Mouse (Mus musculus): Measurements from ENCODE around the gene Kcnf1.
A peak's percentile ranks its signal among the peaks of the same experiment; 100 is the strongest.

Gene Kcnf1

GRCm38 (mm10) chr12:17159549-17159948 lies 17.1 kb downstream of the Kcnf1 start:
- DNase-seq (ENCODE audit: low spot score) = no peak

DNA sequence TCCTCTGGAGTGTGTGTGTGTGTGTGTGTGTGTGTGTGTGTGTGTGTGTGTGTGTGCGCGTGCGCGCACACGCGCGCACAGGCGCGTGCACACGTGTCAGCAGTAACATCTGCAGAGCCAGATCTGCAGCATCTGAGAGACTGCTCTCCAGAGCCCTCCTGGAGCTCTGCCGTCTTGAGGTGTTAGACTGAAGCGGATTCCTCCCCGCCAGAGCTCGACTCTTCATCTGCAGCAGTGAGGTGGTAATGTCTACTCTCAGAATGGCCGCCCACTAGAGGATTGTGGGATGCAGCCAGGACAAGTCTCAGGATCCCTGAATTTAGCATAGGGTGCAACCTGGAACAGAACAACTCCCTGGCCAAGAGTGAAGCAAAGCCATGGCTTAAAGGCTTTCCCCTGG lies 19.1 kb downstream of the Kcnf1 start:
- no peak for DNase-seq (ENCODE audit: low spot score)

- no peak for DNase-seq (ENCODE audit: low spot score)
Observed at GRCm38 (mm10) chr12:17155781-17156180, 20.9 kb downstream of the Kcnf1 start.

- no peak for DNase-seq (ENCODE audit: low spot score)
Observed at GRCm38 (mm10) chr12:17152840-17153239, 23.8 kb downstream of the Kcnf1 start.

- no peak for DNase-seq (ENCODE audit: low spot score)
Observed at GRCm38 (mm10) chr12:17148920-17149319, 27.8 kb downstream of the Kcnf1 start.

DNA sequence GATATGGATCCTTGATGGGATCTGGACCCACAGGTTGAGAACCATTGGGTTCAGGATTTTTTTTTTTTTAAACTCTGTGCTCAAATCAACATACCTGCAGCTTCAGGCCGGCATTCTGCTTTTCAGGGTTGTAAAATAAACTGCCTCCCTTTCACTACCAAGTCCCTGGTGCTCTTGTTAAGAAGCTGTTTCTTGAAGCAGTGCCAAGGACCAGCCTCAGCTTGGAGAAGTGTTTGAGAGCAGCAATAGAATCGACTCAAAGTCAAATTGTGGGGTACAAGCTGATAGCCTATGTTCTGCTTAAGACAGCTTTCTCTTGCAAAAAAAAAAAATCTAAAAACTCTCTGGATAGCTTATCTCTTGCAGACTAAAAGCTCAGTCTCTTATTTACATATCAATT lies 34.9 kb downstream of the Kcnf1 start:
- DNase-seq (ENCODE audit: low spot score) = no peak

GRCm38 (mm10) chr12:17140436-17140835 lies 36.3 kb downstream of the Kcnf1 start:
- DNase-seq (ENCODE audit: low spot score) = no peak

GRCm38 (mm10) chr12:17134546-17135096 lies 42.1 kb downstream of the Kcnf1 start:
- no peak for DNase-seq (ENCODE audit: low spot score)

- DNase-seq (ENCODE audit: low spot score) = no peak
Observed at GRCm38 (mm10) chr12:17132243-17132642, 44.4 kb downstream of the Kcnf1 start.

DNA sequence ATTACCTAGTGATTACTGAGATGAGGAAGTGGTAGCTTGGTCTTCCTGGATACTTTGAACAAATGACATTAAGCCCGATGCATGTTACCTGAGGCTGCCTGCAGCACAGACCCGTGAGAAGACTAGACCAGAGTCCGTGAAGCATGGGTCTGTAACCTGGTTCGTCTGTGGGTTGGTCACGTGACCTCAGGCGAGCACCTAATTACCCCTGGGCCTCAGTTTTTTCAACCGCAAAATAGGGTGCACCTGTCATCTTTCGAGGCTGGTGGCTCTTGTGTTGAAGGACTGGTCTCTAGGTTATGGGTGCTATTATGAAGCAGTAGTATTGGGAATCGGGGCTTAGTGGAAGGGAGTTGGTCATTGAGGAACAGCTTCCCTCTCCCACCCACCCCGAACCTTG lies 45.1 kb downstream of the Kcnf1 start:
- DNase-seq (ENCODE audit: low spot score) = no peak

- peak; percentile 7 for DNase-seq (ENCODE audit: low spot score)
Observed at GRCm38 (mm10) chr12:17122881-17123280, 53.8 kb downstream of the Kcnf1 start.
